Mouse (Mus musculus) cerebellum, adult 8-10 months (tissue): ENCODE measurements around the gene Mrpl46.
A peak's percentile ranks its signal among the peaks of the same experiment; 100 is the strongest.

Experiments used
- DNase-seq: peaks from one replicate; pipeline ENCODE4 v3.0.0; 2022

Mrpl46 gene

GRCm38 (mm10) chr7:78767929-78768531 is 15.3 kb downstream of the Mrpl46 start:
- DNase-seq, result no peak

GRCm38 (mm10) chr7:78766019-78766683 is 17.2 kb downstream of the Mrpl46 start:
- DNase-seq, result peak; percentile 90

- peak; percentile 37 for DNase-seq
Observed at GRCm38 (mm10) chr7:78765215-78765631, 18.1 kb downstream of the Mrpl46 start.

- no peak for DNase-seq
Observed at GRCm38 (mm10) chr7:78763801-78764200, 19.5 kb downstream of the Mrpl46 start.

GRCm38 (mm10) chr7:78754458-78755000 is 28.8 kb downstream of the Mrpl46 start:
- DNase-seq, result no peak

GRCm38 (mm10) chr7:78753752-78754457 is 29.4 kb downstream of the Mrpl46 start:
- DNase-seq, result no peak

- no peak for DNase-seq
Observed at GRCm38 (mm10) chr7:78752961-78753360, 30.4 kb downstream of the Mrpl46 start.

GRCm38 (mm10) chr7:78743731-78744385 is 39.5 kb downstream of the Mrpl46 start:
- no peak for DNase-seq

- DNase-seq, result no peak
Observed at GRCm38 (mm10) chr7:78739351-78740000, 43.9 kb downstream of the Mrpl46 start.

GRCm38 (mm10) chr7:78737614-78738210 is 45.6 kb downstream of the Mrpl46 start, which contains the start of gene Ntrk3:
Gene Ntrk3 (minus strand): TSS chr7:78738012.
- no peak for DNase-seq

GRCm38 (mm10) chr7:78737196-78737595 is 46.1 kb downstream of the Mrpl46 start:
- DNase-seq, result no peak

- DNase-seq, result no peak
Observed at GRCm38 (mm10) chr7:78731391-78731790, 51.9 kb downstream of the Mrpl46 start.
